Mouse (Mus musculus) MEL (cell line): ENCODE measurements around the gene Sema3a. TPM values are rescaled to one million over a fixed set of nuclear protein-coding genes. Genes with fewer than 3 reads are reported as not detected.

Experiments
- DNase-seq: peaks from one replicate; pipeline ENCODE4 v3.0.0; 2011; ENCODE audit warnings: low read depth, low spot score
- H3K27ac ChIP-seq: 2 replicates; pipeline ENCODE4 v1.5.1; 2012; ENCODE audit warnings: low read depth, mild to moderate bottlenecking, control low read depth, low read length, moderate library complexity; ENCODE audit not compliant: control insufficient read depth
- H3K27me3 ChIP-seq, 2 experiments: fragments of 150-350 bp in 1 of 2; sonication (generic) in 1 of 2; 2 replicates each; pipeline ENCODE4 v1.6.1; 2012; ENCODE audit warnings: low read length in 2 of 2, mild to moderate bottlenecking in 2 of 2, improper control_type of control experiment in 1 of 2, moderate library complexity in 1 of 2; ENCODE audit not compliant: insufficient read depth in 2 of 2, control insufficient read depth in 1 of 2
- H3K36me3 ChIP-seq, 2 experiments: 2 replicates each; pipeline ENCODE4 v1.6.1; 2012 to 2014; ENCODE audit warnings: low read length in 2 of 2, improper control_type of control experiment in 1 of 2, inconsistent platforms in 1 of 2, mild to moderate bottlenecking in 1 of 2; ENCODE audit not compliant: insufficient read depth in 2 of 2, control insufficient read depth in 1 of 2
- H3K4me1 ChIP-seq, 2 experiments: fragments of 150-350 bp in 1 of 2; sonication (generic) in 1 of 2; 2 replicates each; pipeline ENCODE4 v1.6.1; 2012; ENCODE audit warnings: low read length in 2 of 2, improper control_type of control experiment in 1 of 2, mild to moderate bottlenecking in 1 of 2; ENCODE audit not compliant: insufficient read depth in 2 of 2, control insufficient read depth in 1 of 2
- H3K4me3 ChIP-seq, 2 experiments: fragments of 150-350 bp in 1 of 2; sonication (generic) in 1 of 2; 2 replicates each; pipeline ENCODE4 v1.5.1; 2012; ENCODE audit warnings: low read depth in 2 of 2, low read length in 2 of 2, mild to moderate bottlenecking in 2 of 2, moderate library complexity in 2 of 2, control low read depth in 1 of 2, improper control_type of control experiment in 1 of 2; ENCODE audit not compliant: control insufficient read depth in 1 of 2, insufficient read depth in 1 of 2
- H3K79me2 ChIP-seq: 2 replicates; pipeline ENCODE4 v1.6.1; 2012; ENCODE audit warnings: mild to moderate bottlenecking, low read length, moderate library complexity; ENCODE audit not compliant: control insufficient read depth, poor library complexity, insufficient read depth
- H3K9ac ChIP-seq: 2 replicates; pipeline ENCODE4 v1.6.1; 2012; ENCODE audit warnings: low read depth, mild to moderate bottlenecking, control low read depth, low read length, moderate library complexity; ENCODE audit not compliant: control insufficient read depth, poor library complexity, severe bottlenecking
- H3K9me3 ChIP-seq: fragments of 150-350 bp; sonication (generic); replicated peaks from 2 replicates; pipeline ENCODE4 v1.6.1; 2012; ENCODE audit warnings: mild to moderate bottlenecking, low read length, improper control_type of control experiment, moderate library complexity; ENCODE audit not compliant: insufficient read depth
- BHLHE40 ChIP-seq: IDR thresholded peaks from 2 replicates; pipeline ENCODE4 v1.6.1; 2012; ENCODE audit warnings: low read depth, mild to moderate bottlenecking, inconsistent platforms, low read length, improper control_type of control experiment, borderline replicate concordance
- CHD1 ChIP-seq: IDR thresholded peaks from 2 replicates; pipeline ENCODE4 v1.6.1; 2012; ENCODE audit warnings: low read depth, mild to moderate bottlenecking, inconsistent platforms, low read length, improper control_type of control experiment
- CHD2 ChIP-seq: IDR thresholded peaks from 2 replicates; pipeline ENCODE4 v1.6.1; 2011; ENCODE audit warnings: low read length, improper control_type of control experiment
- CTCF ChIP-seq, 3 experiments: IDR thresholded peaks in 2 of 3; conservative IDR thresholded peaks in 1 of 3; 2 replicates each; pipeline ENCODE4 v1.5.1; 2011 to 2012; ENCODE audit warnings: low read length in 3 of 3, low read depth in 2 of 3, mild to moderate bottlenecking in 2 of 3, improper control_type of control experiment in 1 of 3, inconsistent platforms in 1 of 3, mixed read lengths in 1 of 3, moderate library complexity in 1 of 3; ENCODE audit not compliant: control insufficient read depth in 1 of 3, insufficient read depth in 1 of 3, poor library complexity in 1 of 3, severe bottlenecking in 1 of 3
- GATA1 ChIP-seq: IDR thresholded peaks from 2 replicates; pipeline ENCODE4 v1.6.1; 2011; ENCODE audit warnings: low read depth, low read length, improper control_type of control experiment
- HCFC1 ChIP-seq: IDR thresholded peaks from 2 replicates; pipeline ENCODE4 v1.6.1; 2012; ENCODE audit warnings: low read depth, mild to moderate bottlenecking, inconsistent platforms, low read length, improper control_type of control experiment, moderate library complexity
- MAFK ChIP-seq: IDR thresholded peaks from 2 replicates; pipeline ENCODE4 v1.6.1; 2011; ENCODE audit warnings: low read depth, mild to moderate bottlenecking, low read length, improper control_type of control experiment, borderline replicate concordance
- MAX ChIP-seq: IDR thresholded peaks from 2 replicates; pipeline ENCODE4 v1.6.1; 2011; ENCODE audit warnings: low read length, improper control_type of control experiment
- MAZ ChIP-seq: IDR thresholded peaks from 2 replicates; pipeline ENCODE4 v1.6.1; 2012; ENCODE audit warnings: low read depth, mild to moderate bottlenecking, inconsistent platforms, low read length, improper control_type of control experiment
- NRF1 ChIP-seq: IDR thresholded peaks from 2 replicates; pipeline ENCODE4 v1.6.1; 2014; ENCODE audit warnings: low read depth, mild to moderate bottlenecking, inconsistent platforms, low read length, improper control_type of control experiment, moderate library complexity; ENCODE audit not compliant: poor library complexity, insufficient read depth, severe bottlenecking
- POLR2A ChIP-seq, 2 experiments: IDR thresholded peaks; 2 replicates each; pipeline ENCODE4 v1.6.1; 2011 to 2012; ENCODE audit warnings: low read length in 2 of 2, mild to moderate bottlenecking in 2 of 2, control low read depth in 1 of 2, improper control_type of control experiment in 1 of 2, low read depth in 1 of 2, moderate library complexity in 1 of 2; ENCODE audit not compliant: control insufficient read depth in 1 of 2, insufficient read depth in 1 of 2, poor library complexity in 1 of 2
- RCOR1 ChIP-seq: IDR thresholded peaks from 2 replicates; pipeline ENCODE4 v1.6.1; 2012; ENCODE audit warnings: low read depth, mild to moderate bottlenecking, inconsistent platforms, low read length, improper control_type of control experiment
- SIN3A ChIP-seq: IDR thresholded peaks from 2 replicates; pipeline ENCODE4 v1.6.1; 2012; ENCODE audit warnings: low read length, improper control_type of control experiment, inconsistent platforms
- UBTF ChIP-seq: IDR thresholded peaks from 2 replicates; pipeline ENCODE4 v1.6.1; 2012; ENCODE audit warnings: low read depth, mild to moderate bottlenecking, inconsistent platforms, low read length, improper control_type of control experiment, moderate library complexity, borderline replicate concordance; ENCODE audit not compliant: insufficient read depth
- USF2 ChIP-seq, 2 experiments: IDR thresholded peaks; 2 replicates each; pipeline ENCODE4 v1.6.1; 2011 to 2012; ENCODE audit warnings: improper control_type of control experiment in 2 of 2, low read length in 2 of 2, borderline replicate concordance in 1 of 2, inconsistent platforms in 1 of 2, low read depth in 1 of 2, mild to moderate bottlenecking in 1 of 2; ENCODE audit not compliant: insufficient read depth in 1 of 2
- ZC3H11A ChIP-seq: IDR thresholded peaks from 2 replicates; pipeline ENCODE4 v1.6.1; 2012; ENCODE audit warnings: low read depth, mild to moderate bottlenecking, inconsistent platforms, low read length, improper control_type of control experiment
- ZMIZ1 ChIP-seq: IDR thresholded peaks from 2 replicates; pipeline ENCODE4 v1.6.1; 2012; ENCODE audit warnings: low read depth, mild to moderate bottlenecking, inconsistent platforms, low read length, improper control_type of control experiment, moderate library complexity
- polyA plus RNA-seq, 2 experiments: library from polyadenylated mRNA; stranded (reverse) in 1 of 2; unstranded in 1 of 2; fragments of >175 nt in 1 of 2; fragments of >200 nt in 1 of 2; gene quantifications; 2 replicates each; pipeline versions ENCODE4 v1.2.1 to v1.2.4; 2012; ENCODE audit warnings: low replicate concordance in 2 of 2, low read depth in 1 of 2; ENCODE audit not compliant: insufficient read length in 2 of 2, insufficient read depth in 1 of 2, missing spikeins in 1 of 2
- total RNA-seq: library from RNA; depleted of rRNA; stranded (reverse); fragments of 300-350 nt; gene quantifications from 2 replicates; pipeline ENCODE4 v1.2.3, GENCODE M21; 2012

Sema3a gene
- total and polyA plus RNA-seq, 3 experiments, result not detected

DNA sequence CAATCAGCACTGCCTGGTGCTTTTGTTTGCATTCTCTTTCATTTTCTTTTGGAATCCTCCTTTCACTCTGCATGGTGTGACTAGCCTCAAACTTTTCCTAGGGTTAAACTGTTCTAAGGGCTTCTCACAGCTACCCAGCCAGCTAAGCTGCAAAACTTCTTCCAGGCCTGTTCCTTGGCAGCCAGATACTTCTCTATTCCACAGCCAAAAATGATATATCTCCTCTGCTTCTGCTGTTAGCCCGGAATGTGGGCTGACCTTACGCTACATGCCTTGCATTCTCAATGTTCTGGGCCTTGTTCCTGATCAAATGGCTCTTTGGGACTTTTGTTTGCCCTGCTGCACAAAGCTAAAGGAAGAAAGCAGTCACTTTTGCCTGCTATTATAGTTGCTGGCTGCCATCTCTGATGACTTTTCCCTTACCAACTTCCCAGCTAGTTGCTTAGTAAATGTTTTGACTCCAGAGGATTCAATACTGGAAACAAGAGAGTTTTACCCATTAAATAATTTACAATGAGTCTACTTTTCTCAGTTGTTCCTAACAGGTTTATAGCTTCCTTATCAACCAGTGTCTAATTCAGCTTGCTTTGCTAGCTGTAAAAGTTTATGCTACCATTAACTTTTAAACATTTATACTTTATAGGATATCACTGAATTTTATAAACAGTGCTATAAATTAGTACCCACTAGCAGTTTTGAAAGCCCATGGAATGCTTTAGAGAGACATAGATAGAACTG is 422.4 kb downstream of the Sema3a start:
- TF ChIP-seq CTCF (IDR thresholded peaks at IDR 0.05 in 2 of 3, conservative IDR thresholded peaks at IDR 0.05 in 1 of 3; ENCODE audit: control insufficient read depth in 1 of 3, insufficient read depth in 1 of 3, low read depth in 2 of 3, low read length in 3 of 3, poor library complexity in 1 of 3, severe bottlenecking in 1 of 3) (no peak), SIN3A (no peak), POLR2A (IDR thresholded peaks at IDR 0.05; ENCODE audit: control insufficient read depth in 1 of 2, insufficient read depth in 1 of 2, low read depth in 1 of 2, low read length in 2 of 2, poor library complexity in 1 of 2) (no peak), UBTF (no peak)
- H3K27me3 ChIP-seq, result no peaks in the 10 kb centered on the region
- no peaks in the 10 kb centered on the region; a peak in 1 of 4 replicates for H3K4me1 ChIP-seq

DNA sequence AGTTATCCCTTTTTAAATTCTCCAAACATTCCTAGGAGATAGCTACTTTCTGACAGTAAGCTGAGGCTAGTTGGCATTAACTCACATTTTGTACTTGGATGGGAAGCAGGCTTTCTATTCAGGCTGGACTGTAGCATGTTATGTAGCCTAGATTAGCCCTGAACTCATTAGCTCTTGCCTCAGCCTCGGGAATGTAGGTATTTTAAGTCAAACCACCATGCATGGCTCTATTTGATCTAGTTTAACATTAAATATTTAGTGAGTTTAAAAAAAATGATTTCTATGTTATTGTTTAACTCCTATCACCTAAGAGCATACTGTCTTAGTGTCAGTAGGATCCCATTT is 423.0 kb downstream of the Sema3a start:
- H3K79me2 ChIP-seq, result no peaks in the 10 kb centered on the region
- TF ChIP-seq ZC3H11A, result no peak
- no peak for TF ChIP-seq HCFC1
- no peak for TF ChIP-seq MAX
- no peak for TF ChIP-seq MAZ
- no peak for TF ChIP-seq USF2 (IDR thresholded peaks at IDR 0.05; ENCODE audit: borderline replicate concordance in 1 of 2, insufficient read depth in 1 of 2, low read depth in 1 of 2, low read length in 2 of 2)
- no peak for TF ChIP-seq CHD2
- no peak for TF ChIP-seq MAFK
- no peak for TF ChIP-seq CHD1
- TF ChIP-seq ZMIZ1, result no peak
- no peak for TF ChIP-seq BHLHE40
- no peaks in the 10 kb centered on the region for H3K9me3 ChIP-seq
- peaks cover 0 to 3% of the 10 kb centered on the region in 2 experiments; a peak in 2 of 4 replicates for H3K36me3 ChIP-seq
- no peak overlapping the region for H3K9ac ChIP-seq
- H3K27ac ChIP-seq, result no peak overlapping the region
- no peaks in the 10 kb centered on the region for H3K27me3 ChIP-seq
- H3K4me3 ChIP-seq, result no peak overlapping the region
- no peak for DNase-seq
- no peaks in the 10 kb centered on the region; a peak in 1 of 4 replicates for H3K4me1 ChIP-seq

More for the DNA sequence above, 422.4 kb downstream of the Sema3a start:
- peak; percentile 9 for DNase-seq
- Histone ChIP-seq H3K9ac (no peak overlapping the region), H3K36me3 (peaks cover 0 to 3% of the 10 kb centered on the region in 2 experiments; a peak in 2 of 4 replicates), H3K9me3 (no peaks in the 10 kb centered on the region), H3K4me3 (no peak overlapping the region), H3K27ac (no peak overlapping the region), H3K79me2 (no peaks in the 10 kb centered on the region)

DNA sequence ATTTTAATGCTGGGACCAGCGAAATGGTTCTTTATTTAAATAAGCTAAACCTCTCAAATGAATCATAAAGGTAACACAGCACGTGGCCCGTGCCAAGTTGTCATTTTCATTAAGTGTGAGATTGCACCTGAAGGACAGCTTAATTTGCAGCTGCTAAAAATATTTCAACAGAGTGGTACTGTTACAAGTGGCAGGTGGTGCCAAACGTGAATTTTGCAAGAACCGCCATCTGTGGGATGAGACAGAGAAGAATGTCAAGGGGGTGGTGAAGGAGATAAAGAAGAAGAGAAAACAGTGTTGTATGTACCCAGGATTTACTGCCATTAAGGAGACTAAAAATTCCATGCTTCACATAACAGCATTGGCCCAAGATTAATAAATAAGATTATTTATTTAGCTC is 423.9 kb downstream of the Sema3a start:
- H3K4me1 ChIP-seq, result no peaks in the 10 kb centered on the region; a peak in 1 of 4 replicates
- TF ChIP-seq MAZ (no peak), BHLHE40 (no peak), RCOR1 (no peak), NRF1 (no peak), GATA1 (no peak), HCFC1 (no peak)
- peaks cover 0 to 3% of the 10 kb centered on the region in 2 experiments; a peak in 2 of 4 replicates for H3K36me3 ChIP-seq
- no peaks in the 10 kb centered on the region for H3K27me3 ChIP-seq
- H3K27ac ChIP-seq, result no peak overlapping the region
- H3K9ac ChIP-seq, result no peak overlapping the region
- H3K4me3 ChIP-seq, result no peak overlapping the region
- H3K79me2 ChIP-seq, result no peaks in the 10 kb centered on the region
- no peaks in the 10 kb centered on the region for H3K9me3 ChIP-seq
- no peak for DNase-seq
